Mouse (Mus musculus) MEL (cell line): ENCODE measurements around the gene Cdc42ep4. TPM values are rescaled to one million over a fixed set of nuclear protein-coding genes. Genes with fewer than 3 reads are reported as not detected.

Source experiments
- polyA plus RNA-seq, 2 experiments: library from polyadenylated mRNA; stranded (reverse) in 1 of 2; unstranded in 1 of 2; fragments of >175 nt in 1 of 2; fragments of >200 nt in 1 of 2; gene quantifications; 2 replicates each; pipeline versions ENCODE4 v1.2.1 to v1.2.4; 2012; ENCODE audit warnings: low replicate concordance in 2 of 2, low read depth in 1 of 2; ENCODE audit not compliant: insufficient read length in 2 of 2, insufficient read depth in 1 of 2, missing spikeins in 1 of 2
- total RNA-seq: library from RNA; depleted of rRNA; stranded (reverse); fragments of 300-350 nt; gene quantifications from 2 replicates; pipeline ENCODE4 v1.2.3, GENCODE M21; 2012; rRNA removed

The Cdc42ep4 gene
- total and polyA plus RNA-seq, 3 experiments = 27.7 to 39.0 TPM; not detected in 1

Other genes with a start within 250 kb of the Cdc42ep4 start
- 0.26 and 0.77 TPM in 2 replicates for gene Sstr2, start 132.5 kb downstream of the Cdc42ep4 start, total RNA-seq
- under 1 TPM in 1 of 2 experiments, not detected in 1; 0.82 TPM for gene Sstr2, start 132.5 kb downstream of the Cdc42ep4 start, polyA plus RNA-seq
- 26.4 and 29.4 TPM in 2 replicates for gene Cog1, start 102.7 kb downstream of the Cdc42ep4 start, total RNA-seq
- gene Cog1, start 102.7 kb downstream of the Cdc42ep4 start, polyA plus RNA-seq = 100 to 1,000 TPM in 1 of 2 experiments, 10 to 100 TPM in 1; 37.4 to 113 TPM
- gene Slc39a11, start 101.8 kb downstream of the Cdc42ep4 start, total RNA-seq = 33.6 and 45.6 TPM in 2 replicates
- 10 to 100 TPM in 1 of 2 experiments, not detected in 1; 34.2 TPM for gene Slc39a11, start 101.8 kb downstream of the Cdc42ep4 start, polyA plus RNA-seq
- 34.6 and 38.1 TPM in 2 replicates for gene Fam104a, start 67.7 kb downstream of the Cdc42ep4 start, total RNA-seq
- gene Fam104a, start 67.7 kb downstream of the Cdc42ep4 start, polyA plus RNA-seq = 10 to 100 TPM in 1 of 2 experiments, not detected in 1; 33.6 TPM
- gene D11Wsu47e, start 67.5 kb downstream of the Cdc42ep4 start, total RNA-seq = 32.5 and 40.6 TPM in 2 replicates
- 10 to 100 TPM in 1 of 2 experiments, not detected in 1; 25.0 TPM for gene D11Wsu47e, start 67.5 kb downstream of the Cdc42ep4 start, polyA plus RNA-seq
- not detected in 2 replicates for gene Cpsf4l, start 41.9 kb downstream of the Cdc42ep4 start, total RNA-seq
- under 1 TPM in 1 of 2 experiments, not detected in 1; 0.70 TPM for gene Cpsf4l, start 41.9 kb downstream of the Cdc42ep4 start, polyA plus RNA-seq